Mouse (Mus musculus): ENCODE measurements around the gene Cbfa2t3.
A peak's percentile ranks its signal among the peaks of the same experiment; 100 is the strongest.
"Not testable (repeated sequence)": the region's sequence is repeated elsewhere in the genome, so short reads cannot be mapped to it uniquely, and the experiment has no call there.

Gene Cbfa2t3

DNA sequence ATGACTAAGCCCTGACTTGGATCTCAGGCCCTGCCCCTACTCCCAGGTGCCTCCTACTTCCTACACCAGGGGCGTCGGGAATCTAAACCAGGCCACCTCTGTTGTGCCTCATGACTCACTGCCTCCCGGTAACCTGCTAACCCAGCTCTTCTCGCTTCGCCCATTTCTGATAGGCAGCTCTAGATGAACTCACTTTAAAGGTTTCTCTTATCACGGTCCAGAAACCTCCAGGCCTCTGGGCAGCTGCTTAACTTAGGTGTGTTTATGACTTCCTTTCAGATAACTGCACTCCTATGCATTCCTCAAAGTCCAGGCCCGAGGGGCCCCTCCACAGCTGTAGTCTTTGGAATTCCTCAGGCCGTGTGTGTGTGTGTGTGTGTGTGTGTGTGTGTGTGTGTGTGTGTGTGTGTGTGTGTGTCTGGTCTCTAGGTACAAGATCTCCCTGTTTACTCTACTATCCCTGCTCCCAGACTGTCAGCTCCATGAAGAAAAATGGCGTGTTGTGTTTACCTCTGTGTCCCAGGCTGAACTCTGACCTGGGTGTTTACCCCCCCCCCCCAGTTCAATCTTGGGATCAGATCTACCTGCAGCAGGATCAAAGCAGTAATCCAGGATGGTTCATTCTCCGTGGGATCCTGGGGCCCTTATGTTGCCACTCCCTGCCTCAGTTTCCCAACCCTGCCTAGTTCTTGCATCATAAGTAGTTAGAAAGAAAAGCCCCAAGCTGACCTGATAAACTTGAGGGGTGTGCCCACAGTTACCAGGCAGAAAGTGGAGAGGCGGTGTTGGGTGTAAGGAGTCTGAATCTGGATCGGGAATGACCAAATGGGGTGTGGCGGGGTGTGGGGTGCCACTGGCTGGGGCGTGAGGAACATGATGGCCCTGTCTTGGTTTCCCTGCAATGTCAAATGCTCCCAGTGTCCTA, 62.8 kb downstream of the Cbfa2t3 start:
- DNase-seq = no peak

DNA sequence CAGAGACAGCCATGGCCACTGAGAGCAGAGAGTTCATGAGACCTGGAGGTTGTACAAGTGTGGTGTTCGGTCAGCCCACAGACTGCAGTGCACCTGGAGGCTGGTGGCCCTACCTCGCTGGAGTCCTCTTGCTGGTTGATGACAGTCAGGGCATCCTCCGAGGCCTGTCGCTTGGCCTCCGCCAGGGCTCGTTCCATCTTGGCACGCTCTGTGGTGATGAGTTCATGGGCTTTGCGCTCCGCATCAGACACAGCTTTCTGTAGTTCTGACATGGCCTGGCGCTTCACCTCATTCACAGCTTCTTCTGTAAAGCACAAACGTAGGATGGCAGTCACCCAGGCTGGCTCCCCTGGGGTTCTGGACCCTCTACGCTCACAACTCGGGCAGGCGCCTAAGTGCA, 65.7 kb downstream of the Cbfa2t3 start:
- no peak for DNase-seq

DNA sequence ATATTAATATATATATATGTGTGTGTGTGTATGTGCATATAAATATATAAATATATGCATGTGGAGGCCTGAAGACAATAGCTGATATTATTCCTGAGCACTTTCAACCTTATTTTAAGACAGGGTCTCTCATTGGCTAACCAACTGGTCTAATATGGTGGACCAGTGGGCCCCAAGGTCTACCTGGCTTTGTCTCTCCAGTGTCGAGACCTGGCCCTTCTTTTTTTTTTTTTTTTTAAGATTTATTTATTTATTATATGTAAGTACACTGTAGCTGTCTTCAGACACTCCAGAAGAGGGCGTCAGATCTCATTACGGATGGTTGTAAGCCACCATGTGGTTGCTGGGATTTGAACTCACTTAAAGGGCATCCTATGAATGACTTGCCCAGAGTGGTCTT, 66.8 kb downstream of the Cbfa2t3 start:
- not testable (repeated sequence) for DNase-seq

DNA sequence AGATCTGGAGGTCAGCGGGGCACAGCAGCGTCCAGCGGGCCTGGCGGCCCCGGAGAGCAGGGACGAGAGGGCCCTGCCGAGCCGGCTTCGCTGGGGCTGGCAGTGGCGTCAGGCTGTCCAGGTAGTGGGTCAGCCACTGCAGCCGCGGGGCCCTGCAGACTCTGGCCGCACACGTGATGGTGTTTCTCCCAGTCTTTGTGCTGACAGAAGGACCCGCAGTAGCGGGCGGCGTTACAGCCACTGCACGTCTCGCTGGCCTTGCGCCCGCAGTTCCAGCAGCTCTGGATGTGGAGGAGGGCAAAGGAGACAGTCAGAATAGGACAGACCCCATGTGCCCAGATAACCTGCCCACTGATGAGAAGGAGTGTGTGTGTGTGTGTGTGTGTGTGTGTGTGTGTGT, 68.2 kb downstream of the Cbfa2t3 start:
- peak; percentile 62 to 66 for DNase-seq

DNA sequence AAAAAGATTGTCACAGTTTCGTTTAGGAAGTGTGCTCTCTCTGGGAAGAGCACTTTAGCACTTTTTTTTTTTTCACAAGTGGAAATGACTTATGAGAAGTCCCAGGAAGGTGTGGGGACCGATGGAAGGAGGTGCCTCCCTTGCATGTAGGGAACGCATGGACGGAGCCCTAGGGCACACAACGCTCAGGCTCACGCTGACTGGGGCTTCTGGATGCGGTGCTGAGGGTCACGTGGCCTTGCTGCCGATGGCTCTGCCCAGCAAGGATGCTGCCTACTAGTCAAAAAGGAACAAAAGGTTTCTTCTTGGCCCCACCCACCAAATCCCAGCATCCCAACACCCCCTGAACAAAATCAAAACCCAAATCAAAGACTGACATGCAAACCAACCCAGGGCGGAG, 69.5 kb downstream of the Cbfa2t3 start:
- no peak for DNase-seq

DNA sequence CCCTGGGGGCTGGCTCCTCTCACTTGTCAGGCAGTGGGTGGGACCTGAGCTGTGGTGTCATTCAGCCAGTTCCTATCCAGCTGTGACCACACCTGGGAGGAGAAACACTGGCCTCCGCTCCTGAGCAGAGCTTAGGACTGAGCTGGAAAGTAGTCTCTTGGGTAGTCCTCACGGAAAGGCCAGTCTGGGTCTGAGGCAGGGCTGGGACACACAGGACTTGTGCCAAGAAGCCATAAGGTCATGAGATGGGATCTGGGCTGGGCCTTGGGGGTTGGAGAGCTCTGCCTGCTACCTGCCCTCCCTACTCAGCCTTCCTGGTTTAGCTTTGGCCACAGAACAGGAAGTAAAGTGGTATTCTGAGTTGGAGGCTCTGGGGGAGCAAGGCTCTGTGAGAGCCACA, 72.0 kb downstream of the Cbfa2t3 start:
- no peak for DNase-seq

DNA sequence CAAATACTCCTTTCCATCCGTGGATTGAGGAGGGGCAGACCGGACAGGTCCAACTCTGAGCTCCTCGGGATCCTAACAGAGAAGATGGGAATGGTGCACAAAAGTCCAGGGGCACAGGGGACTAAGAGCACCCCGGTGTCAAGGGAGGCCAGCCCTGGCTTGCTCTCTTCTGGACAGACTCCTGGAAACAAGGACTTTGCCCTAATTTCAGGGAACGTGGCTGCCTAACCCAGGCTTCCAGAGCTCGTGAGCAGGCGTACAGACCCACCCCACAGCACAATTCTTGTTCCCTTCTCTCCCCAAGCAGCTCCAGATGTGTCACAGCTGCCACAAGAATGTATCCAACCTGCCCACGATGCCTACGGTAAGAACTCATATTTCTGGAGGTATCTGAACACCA, 73.1 kb downstream of the Cbfa2t3 start:
- DNase-seq = peak; percentile 39 to 46

DNA sequence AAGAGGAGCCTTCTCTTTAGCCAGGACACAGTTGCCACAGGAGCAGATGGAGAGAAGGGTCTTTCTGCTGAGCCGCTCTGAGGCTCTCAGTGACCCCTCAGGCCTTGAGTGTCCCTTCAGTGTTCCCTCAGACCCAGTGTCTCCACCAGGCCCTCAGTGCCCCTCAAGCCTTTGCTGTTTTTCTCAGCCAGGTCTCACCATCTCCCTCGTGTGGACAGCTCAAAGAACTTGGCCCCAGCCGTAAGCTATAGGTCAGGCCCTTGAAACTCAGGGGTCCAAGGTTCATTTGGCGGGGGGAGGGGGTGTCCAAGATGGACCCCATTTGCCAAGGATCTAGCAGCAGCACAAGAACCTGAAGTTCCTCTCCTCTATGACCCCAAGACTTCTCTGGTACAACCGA, 74.3 kb downstream of the Cbfa2t3 start:
- DNase-seq = no peak

DNA sequence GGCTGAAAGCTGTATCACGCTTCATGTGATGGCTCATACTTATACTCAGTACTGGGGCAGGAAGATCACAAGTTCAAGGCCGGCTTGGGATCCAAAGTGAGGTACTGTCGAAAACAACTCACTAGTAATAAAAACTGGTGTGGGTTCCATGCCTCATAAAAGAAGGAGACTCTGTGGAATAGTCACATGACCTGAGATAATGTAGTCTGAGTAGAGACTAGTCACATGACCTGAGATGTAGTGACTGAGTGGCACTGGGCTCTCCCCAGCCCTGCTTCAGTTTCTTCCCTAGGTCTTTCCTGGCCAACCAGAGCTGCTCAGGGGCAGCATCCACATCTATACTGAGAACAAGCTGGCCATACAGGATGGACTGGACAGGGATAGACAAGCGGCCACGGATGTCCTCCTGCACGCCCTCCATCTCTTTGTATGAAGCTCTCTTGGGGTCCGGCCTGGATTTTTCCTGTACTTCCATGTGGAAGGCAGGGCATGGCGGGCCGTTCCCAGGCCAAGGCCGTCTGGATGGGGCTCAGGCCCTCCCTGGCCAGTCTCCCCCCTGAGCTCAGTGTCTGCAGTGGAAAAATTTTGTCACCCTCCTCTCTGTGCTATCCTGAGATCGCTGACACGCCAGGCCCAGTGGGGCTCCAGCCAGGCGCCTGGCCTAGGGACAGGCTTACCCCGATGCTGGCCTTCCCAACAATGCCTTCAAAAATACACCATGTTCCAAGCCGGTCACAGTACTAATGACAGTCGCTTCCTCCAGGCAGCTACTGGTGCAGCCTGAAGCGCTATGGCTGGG, 74.9 kb downstream of the Cbfa2t3 start:
- DNase-seq = no peak

DNA sequence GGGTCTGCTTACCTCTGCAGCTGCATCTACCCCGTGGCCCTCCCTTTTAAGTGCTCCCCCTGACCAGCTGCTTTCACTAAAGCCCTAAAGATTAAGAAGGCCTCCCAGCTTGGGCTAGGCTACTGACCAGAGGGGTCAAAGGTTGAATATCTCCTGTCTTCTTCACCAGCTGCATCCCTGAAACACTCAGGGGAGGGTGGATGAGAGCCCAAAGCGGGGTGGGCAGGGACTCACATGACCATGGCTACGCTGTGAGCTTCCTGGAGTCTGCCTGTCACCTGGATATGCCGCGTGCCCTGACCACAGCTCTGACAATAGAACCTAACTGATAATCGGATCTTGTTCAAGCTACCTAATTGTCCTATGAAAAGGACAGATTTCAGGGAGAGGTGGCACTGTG, 76.2 kb downstream of the Cbfa2t3 start, which contains the start of gene Pabpn1l:
Gene Pabpn1l, minus strand, starts transcription at position 13 of the 400 bp plus-strand sequence.
- DNase-seq = peak in 1 of 2 experiments; percentile 34

DNA sequence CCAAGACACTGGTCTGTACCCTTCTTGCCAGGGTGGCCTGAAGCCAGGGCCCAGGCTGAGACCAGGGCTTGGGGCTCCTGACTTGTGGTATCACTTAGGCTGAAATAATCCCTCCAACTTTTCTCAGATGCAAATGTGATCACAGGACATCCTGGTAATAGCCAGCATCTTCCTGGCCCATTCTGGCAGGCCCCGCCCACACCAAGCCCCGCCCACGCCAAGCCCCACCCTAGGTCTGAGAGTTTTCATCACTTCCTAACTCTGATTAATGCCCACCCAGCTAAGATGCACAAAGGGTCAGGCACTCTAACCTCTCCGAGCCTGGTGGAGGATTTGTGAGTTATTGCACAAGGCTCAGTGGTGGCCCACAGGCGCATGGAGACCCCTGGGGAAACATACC, 78.5 kb downstream of the Cbfa2t3 start:
- peak in 1 of 2 experiments; percentile 19 for DNase-seq

DNA sequence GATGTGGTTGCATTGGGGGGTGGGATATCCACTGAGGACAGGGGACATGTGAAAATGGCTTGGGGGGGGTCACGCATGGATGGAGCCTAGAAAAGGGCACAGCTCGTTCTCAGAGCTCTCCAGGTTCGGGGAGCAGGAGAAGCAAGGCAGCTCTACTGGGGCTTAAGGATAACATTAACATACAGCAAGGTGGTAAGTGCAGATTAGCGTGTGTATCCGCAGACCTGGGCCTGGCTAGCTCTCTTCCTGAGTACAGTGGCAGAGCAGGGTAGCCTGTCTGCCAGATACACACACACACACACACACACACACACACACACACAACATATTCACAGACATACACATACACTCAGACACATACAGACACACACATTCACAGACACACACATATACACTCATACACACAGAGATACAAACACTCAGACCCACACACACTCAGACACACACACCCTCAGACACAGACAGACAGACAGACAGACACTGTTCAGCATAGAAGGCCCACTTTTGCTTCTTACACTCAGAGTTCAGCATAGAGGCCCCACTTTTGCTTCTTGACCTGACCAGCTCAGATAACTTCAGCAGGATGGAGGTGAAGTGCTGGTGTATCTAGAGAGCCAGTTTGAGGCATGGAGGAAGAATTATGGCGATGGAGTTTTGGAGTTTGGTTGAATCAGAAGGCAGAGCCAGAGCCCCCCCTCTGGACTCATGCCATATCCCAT, 80.1 kb downstream of the Cbfa2t3 start:
- no peak for DNase-seq

DNA sequence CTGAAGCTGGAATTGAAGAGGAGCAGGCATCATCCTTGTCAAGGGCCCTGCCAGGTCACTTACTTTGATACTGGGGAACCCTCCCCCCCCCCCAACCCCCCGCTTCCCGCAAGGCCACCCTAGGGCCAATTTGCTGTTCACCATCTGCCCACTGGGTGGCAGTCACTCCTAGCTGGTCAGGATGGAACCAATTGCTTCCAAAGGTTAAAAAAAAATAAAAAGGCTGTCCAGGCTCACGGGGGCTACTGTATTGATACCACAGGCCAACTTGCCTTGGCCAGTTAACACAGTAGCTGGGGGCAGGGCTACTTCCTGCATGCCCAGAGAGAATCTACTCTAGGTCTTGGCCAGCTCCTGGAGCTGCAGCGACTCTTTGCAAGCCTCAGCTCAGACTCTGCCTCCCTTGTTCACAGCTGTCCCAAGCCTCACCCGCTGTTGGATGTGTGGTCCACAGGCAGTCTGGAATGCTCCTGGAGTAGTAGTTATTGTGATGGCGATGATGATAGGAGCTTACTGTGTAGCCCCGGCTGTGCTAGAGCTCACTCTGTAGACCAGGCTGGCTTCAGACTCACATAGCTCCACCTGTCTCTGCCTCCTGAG, 80.9 kb downstream of the Cbfa2t3 start:
- peak; percentile 82 to 93 for DNase-seq

DNA sequence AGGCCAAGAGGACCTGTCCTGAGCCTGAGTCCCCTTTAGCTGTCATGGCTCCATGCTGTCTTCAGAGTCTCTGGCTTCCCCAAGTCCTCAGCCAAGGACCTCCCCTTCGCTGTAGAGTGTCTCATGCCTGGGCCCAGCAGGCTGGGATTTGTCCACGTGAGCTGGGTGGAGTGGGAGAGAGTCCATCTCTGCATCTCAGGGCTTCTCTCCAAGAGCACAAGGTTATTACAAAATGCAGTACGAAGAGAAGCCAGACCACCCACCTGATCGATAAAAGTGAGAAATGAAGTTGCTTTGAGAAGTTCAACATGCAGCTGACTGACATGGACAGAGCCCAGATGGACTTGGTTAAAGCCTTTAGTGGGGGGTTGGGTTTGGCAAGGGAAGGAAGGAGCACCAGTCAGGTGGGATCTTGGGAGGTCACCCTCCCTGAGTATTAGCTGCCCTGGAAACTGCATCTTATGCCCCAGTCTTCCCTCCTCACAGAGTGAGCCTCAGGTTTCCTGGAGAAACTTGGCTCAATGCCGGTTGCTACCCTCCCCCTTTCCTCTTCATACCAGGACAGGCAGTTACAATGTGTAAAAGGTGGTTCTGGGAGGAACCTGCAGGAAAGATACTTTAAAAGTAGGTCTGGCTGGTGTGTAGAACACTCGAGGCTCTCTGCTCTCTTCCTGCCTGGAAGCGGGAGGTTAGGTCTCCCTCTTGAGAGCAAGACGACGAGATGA, 82.6 kb downstream of the Cbfa2t3 start:
- peak in 1 of 2 experiments; percentile 21 for DNase-seq

DNA sequence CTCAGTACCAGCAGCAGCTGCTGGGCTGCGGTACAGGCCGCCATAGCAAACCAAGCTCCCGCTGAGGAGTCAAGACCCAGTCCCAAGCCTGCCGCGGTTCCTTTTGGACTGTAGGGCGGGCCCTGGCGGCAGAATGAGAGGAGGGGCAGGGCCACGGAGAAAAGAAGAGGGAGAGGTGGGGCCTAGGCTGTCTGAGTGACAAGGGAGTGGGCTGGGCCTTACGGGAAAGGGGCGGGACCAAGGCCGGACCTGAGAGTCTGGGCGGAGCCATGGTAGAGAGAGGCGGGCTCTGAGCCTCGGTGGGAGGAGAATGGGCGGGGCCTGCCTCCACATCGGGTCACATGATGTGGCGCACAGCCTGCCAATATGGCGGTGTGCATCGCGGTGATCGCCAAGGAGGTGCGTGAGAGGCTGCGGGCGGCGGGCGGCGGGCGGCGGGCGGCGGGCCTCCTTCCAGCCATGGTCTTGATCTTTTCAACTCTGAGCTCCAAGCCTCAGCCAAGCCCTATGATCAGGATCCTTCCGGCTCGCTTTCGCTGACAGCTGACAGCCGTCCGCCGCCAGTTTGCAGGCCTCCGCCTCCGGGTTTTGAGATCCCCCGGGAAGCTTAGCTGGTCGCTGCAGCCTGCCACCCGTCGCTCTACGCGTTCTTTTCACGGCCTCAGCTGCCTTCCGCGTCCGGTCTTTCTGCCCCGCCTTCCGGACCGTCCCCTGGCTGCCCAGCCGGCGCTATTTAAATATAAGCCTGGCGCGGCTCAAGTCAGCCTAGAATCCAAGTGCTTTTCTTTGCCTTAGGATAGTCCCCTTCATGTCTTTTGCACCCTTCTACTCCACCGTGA, 87.4 kb downstream of the Cbfa2t3 start, which contains the start of the genes Galns and Trappc2l:
Gene Galns, minus strand, starts transcription at position 169 of the 839 bp plus-strand sequence.
Gene Trappc2l, plus strand, starts transcription at position 346 of the 839 bp plus-strand sequence.
- DNase-seq = peak; percentile 97 to 98

DNA sequence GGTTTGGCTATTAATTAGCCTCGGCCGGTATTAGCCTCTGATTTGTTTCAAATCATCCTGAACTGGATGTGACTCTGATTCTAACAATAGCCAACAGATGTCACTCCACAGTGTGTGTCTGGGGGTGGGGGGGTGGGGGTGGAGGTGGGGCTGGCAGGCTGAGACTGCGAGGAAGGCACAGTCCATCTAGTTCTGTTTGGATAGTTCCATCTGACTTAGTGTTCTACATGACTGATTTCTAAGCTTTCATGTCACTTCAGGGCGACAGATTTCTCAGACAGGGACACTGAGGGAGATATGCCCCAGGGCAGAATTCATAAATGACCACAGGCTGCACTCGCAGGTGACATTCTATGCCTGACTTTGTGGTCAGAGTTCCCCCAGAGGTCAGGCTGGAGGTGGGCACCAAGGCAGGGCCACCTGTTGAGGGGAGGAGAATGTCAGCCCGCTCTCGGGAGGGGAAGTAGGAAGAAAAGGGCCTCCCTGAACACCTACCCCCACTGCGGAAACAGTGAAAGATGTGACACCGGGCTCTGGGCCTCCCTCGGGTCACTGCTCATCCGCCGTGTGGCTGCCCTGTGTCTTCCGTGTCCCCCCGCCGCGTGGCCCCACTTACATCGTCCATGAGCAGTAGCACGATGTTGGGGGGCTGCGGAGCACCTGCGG, 88.2 kb downstream of the Cbfa2t3 start:
- peak; percentile 23 to 42 for DNase-seq

DNA sequence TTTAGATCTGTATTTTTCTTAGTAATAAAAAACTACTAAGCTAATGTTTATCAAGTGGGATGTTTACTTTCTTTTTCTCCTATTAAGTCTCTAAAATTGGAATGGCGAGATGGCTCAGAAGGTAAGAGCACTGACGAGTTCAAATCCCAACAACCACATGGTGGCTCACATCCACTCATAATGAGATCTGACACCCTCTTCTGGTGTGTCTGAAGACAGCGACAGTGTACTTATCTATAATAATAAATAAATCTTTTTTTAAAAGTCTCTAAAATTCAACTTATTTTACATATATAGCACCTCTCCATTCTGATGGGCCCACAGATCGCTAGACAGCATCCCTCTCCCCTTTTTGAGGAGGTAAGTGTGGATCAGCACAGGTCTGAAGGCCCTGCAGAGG, 88.7 kb downstream of the Cbfa2t3 start:
- DNase-seq = no peak

DNA sequence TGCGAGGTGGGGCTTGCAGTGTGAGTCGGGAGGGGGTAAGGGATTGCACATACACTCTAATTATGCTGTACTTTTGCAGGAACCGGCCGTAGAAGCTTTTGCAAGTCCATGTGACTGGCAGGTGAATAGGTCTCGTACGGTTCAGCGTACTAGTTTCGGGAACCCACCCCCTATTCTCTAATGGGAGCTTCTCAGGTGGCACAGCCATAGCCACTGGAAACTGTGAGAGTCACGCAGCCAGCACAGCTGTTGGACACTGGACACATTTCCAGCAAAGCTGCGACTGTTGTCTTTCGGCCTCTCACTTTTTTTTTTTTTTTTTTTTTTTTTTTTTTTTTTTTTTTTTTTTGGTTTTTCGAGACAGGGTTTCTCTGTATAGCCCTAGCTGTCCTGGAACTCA, 92.1 kb downstream of the Cbfa2t3 start:
- no peak for DNase-seq

DNA sequence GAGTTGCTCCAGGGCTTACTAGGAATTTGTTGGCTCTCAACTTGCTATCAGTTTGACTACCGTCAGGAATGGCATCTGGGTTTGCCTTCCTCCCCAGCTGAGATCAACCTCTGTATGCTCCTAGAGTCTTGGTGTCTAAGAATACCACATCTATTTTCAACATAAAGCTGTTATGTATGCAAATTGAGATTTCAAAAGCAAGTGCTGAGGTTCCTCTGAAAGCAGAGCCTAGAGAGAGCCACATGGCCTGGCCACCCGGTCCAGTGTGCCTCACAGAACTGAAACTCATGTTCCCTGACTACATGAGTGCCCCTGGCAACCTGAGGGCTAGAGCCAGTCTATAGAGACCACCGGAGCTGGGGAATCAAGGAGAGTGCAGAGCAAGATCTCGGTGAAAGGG, 93.5 kb downstream of the Cbfa2t3 start:
- no peak for DNase-seq

DNA sequence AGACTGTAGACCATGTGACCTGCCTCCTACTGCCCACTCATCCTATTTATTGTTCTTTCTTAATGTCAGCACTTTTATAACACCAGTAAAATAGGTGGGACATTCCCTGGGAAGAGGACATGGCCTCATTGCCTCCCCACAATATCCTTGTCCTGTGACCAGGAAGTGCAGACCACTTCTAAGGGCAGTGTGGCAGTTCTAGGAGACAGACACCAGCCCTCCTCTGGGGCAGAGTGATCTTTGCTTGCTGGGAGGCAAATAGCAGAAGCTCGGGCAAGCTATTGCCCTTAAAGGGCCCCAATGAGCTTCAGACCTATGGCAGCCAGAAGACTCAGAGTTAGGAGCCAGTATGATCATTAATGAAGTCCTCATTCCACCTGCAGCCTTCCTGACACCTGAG, 94.3 kb downstream of the Cbfa2t3 start:
- DNase-seq = no peak
